Mouse (Mus musculus) hindbrain, embryonic 10.5 days (tissue): ENCODE measurements around the gene Disp3. TPM values are rescaled to one million over a fixed set of nuclear protein-coding genes. Genes with fewer than 3 reads are reported as not detected.

ENCODE experiments used
- DNase-seq: peaks from one replicate; pipeline ENCODE4 v3.0.0-alpha.2; 2017; ENCODE audit warnings: low spot score
- H3K27ac ChIP-seq: fragments of 300-500 bp; sonication (generic); 2 replicates; pipeline ENCODE4 v1.5.1; 2016; ENCODE audit warnings: mild to moderate bottlenecking, moderate library complexity
- H3K27me3 ChIP-seq: fragments of 300-500 bp; sonication (generic); 2 replicates; pipeline ENCODE4 v1.6.1; 2016; ENCODE audit warnings: mild to moderate bottlenecking; ENCODE audit not compliant: poor library complexity, insufficient read depth, severe bottlenecking
- H3K36me3 ChIP-seq: fragments of 300-500 bp; sonication (generic); 2 replicates; pipeline ENCODE4 v1.6.1; 2016; ENCODE audit warnings: mild to moderate bottlenecking, moderate library complexity
- H3K4me1 ChIP-seq: fragments of 300-500 bp; sonication (generic); replicated peaks from 2 replicates; pipeline ENCODE4 v1.6.1; 2016; ENCODE audit warnings: mild to moderate bottlenecking
- H3K4me3 ChIP-seq: fragments of 300-500 bp; sonication (generic); 2 replicates; pipeline ENCODE4 v1.5.1; 2016; ENCODE audit warnings: mild to moderate bottlenecking, moderate library complexity
- H3K9me3 ChIP-seq: fragments of 300-500 bp; sonication (generic); 2 replicates; pipeline ENCODE4 v1.6.1; 2016; ENCODE audit warnings: mild to moderate bottlenecking, moderate library complexity
- WGBS: fragments of 180-500 bp; shearing (Covaris S2); methylation state at CpG from one replicate; pipeline ENCODE4 v1.1.7; 2016; 5-methylcytosine and 5-hydroxymethylcytosine counted together
- polyA plus RNA-seq: library from polyadenylated mRNA; unstranded; fragments of >200 nt; fragmentation: Nextera tagmentation; extraction: Ambion mirVana; gene quantifications from 2 replicates; pipeline ENCODE4 v1.2.1, GENCODE M21; 2016

The Disp3 gene
- polyA plus RNA-seq, 1 experiment from 2014 or later: 10.7 TPM

GRCm38 (mm10) chr4:148238218-148238617, 49.5 kb downstream of the Disp3 start:
- 59% methylated on average over 9 of the region's 9 CpGs for WGBS
- H3K9me3 ChIP-seq: no peaks in the 10 kb centered on the region
- peaks cover 41% of the 10 kb centered on the region for H3K4me1 ChIP-seq
- H3K4me3 ChIP-seq: no peak overlapping the region
- no peak for DNase-seq
- peaks cover 3% of the 10 kb centered on the region; the same call in 1 of the 2 replicates for H3K27me3 ChIP-seq
- peaks cover 23% of the 10 kb centered on the region for H3K36me3 ChIP-seq
- H3K27ac ChIP-seq: no peak overlapping the region

GRCm38 (mm10) chr4:148236664-148237063, 51.1 kb downstream of the Disp3 start:
- H3K4me3 ChIP-seq: no peak overlapping the region
- H3K36me3 ChIP-seq: peaks cover 10% of the 10 kb centered on the region; the same call in 1 of the 2 replicates
- DNase-seq: no peak
- peaks cover 45% of the 10 kb centered on the region for H3K4me1 ChIP-seq
- H3K27me3 ChIP-seq: peaks cover 3% of the 10 kb centered on the region; the same call in 1 of the 2 replicates
- 62% methylated on average over 8 of the region's 8 CpGs for WGBS
- H3K27ac ChIP-seq: no peak overlapping the region
- no peaks in the 10 kb centered on the region for H3K9me3 ChIP-seq

- Histone ChIP-seq H3K4me1 (peaks cover 21% of the 10 kb centered on the region), H3K36me3 (no peaks in the 10 kb centered on the region), H3K9me3 (no peaks in the 10 kb centered on the region), H3K4me3 (no peak overlapping the region), H3K27me3 (peaks cover 3% of the 10 kb centered on the region; the same call in 1 of the 2 replicates), H3K27ac (no peak overlapping the region)
- DNase-seq: no peak
- 87% methylated on average over 9 of the region's 9 CpGs for WGBS
These were observed 54.7 kb downstream of the Disp3 start for GRCm38 (mm10) chr4:148233061-148233460.

GRCm38 (mm10) chr4:148232615-148233014, 55.1 kb downstream of the Disp3 start:
- DNase-seq: no peak

GRCm38 (mm10) chr4:148232124-148232523, 55.6 kb downstream of the Disp3 start:
- no peak overlapping the region for H3K27ac ChIP-seq
- H3K9me3 ChIP-seq: no peaks in the 10 kb centered on the region
- WGBS: 74% methylated on average over 4 of the region's 4 CpGs
- no peak for DNase-seq
- no peaks in the 10 kb centered on the region for H3K36me3 ChIP-seq
- H3K4me3 ChIP-seq: no peak overlapping the region
- peaks cover 12% of the 10 kb centered on the region for H3K4me1 ChIP-seq
- peaks cover 3% of the 10 kb centered on the region; the same call in 1 of the 2 replicates for H3K27me3 ChIP-seq

More at GRCm38 (mm10) chr4:148232615-148233014, 55.1 kb downstream of the Disp3 start:
- Histone ChIP-seq H3K27ac (no peak overlapping the region), H3K9me3 (no peaks in the 10 kb centered on the region), H3K4me1 (peaks cover 16% of the 10 kb centered on the region), H3K4me3 (no peak overlapping the region), H3K36me3 (no peaks in the 10 kb centered on the region), H3K27me3 (peaks cover 3% of the 10 kb centered on the region; the same call in 1 of the 2 replicates)
- 64% methylated on average over 10 of the region's 10 CpGs for WGBS

GRCm38 (mm10) chr4:148229646-148230045, 58.1 kb downstream of the Disp3 start:
- peak; percentile 68 for DNase-seq
- Histone ChIP-seq H3K27ac (no peak overlapping the region), H3K27me3 (peaks cover 3% of the 10 kb centered on the region; the same call in 1 of the 2 replicates), H3K9me3 (no peaks in the 10 kb centered on the region), H3K36me3 (no peaks in the 10 kb centered on the region), H3K4me1 (peaks cover 10% of the 10 kb centered on the region), H3K4me3 (no peak overlapping the region)
- 10% methylated on average over 16 of the region's 16 CpGs for WGBS

- Histone ChIP-seq H3K27ac (no peak overlapping the region; the same call in 1 of the 2 replicates), H3K27me3 (peaks cover 44% of the 10 kb centered on the region), H3K4me3 (no peak overlapping the region), H3K9me3 (no peaks in the 10 kb centered on the region), H3K36me3 (no peaks in the 10 kb centered on the region), H3K4me1 (peaks cover 28% of the 10 kb centered on the region)
- no peak for DNase-seq
- 43% methylated on average over 10 of the region's 10 CpGs for WGBS
These were observed 64.8 kb downstream of the Disp3 start for GRCm38 (mm10) chr4:148222983-148223382.

- peaks cover 22% of the 10 kb centered on the region for H3K4me1 ChIP-seq
- no peak overlapping the region for H3K27ac ChIP-seq
- DNase-seq: no peak
- H3K4me3 ChIP-seq: no peak overlapping the region
- no peaks in the 10 kb centered on the region for H3K36me3 ChIP-seq
- H3K27me3 ChIP-seq: peaks cover 46% of the 10 kb centered on the region
- H3K9me3 ChIP-seq: no peaks in the 10 kb centered on the region
- whole genome bisulfite sequencing: 6% methylated on average over 10 of the region's 10 CpGs
These were observed 67.1 kb downstream of the Disp3 start for GRCm38 (mm10) chr4:148220656-148221055.

GRCm38 (mm10) chr4:148218238-148218637, 69.5 kb downstream of the Disp3 start:
- peaks cover 49% of the 10 kb centered on the region for H3K27me3 ChIP-seq

GRCm38 (mm10) chr4:148215264-148215900, 72.4 kb downstream of the Disp3 start:
- Histone ChIP-seq H3K4me1 (peaks cover 32% of the 10 kb centered on the region), H3K4me3 (no peak overlapping the region), H3K36me3 (no peaks in the 10 kb centered on the region), H3K27ac (no peak overlapping the region), H3K9me3 (no peaks in the 10 kb centered on the region), H3K27me3 (peaks cover 25% of the 10 kb centered on the region)
- no peak for DNase-seq
- WGBS: 53% methylated on average over 11 of the region's 11 CpGs

More at GRCm38 (mm10) chr4:148218238-148218637, 69.5 kb downstream of the Disp3 start:
- no peak for DNase-seq
- Histone ChIP-seq H3K9me3 (no peaks in the 10 kb centered on the region), H3K27ac (no peak overlapping the region), H3K4me3 (no peak overlapping the region), H3K36me3 (no peaks in the 10 kb centered on the region), H3K4me1 (peaks cover 41% of the 10 kb centered on the region)
- WGBS: 33% methylated on average over 10 of the region's 10 CpGs

GRCm38 (mm10) chr4:148214460-148215136, 73.2 kb downstream of the Disp3 start:
- H3K4me3 ChIP-seq: no peak overlapping the region
- no peak for DNase-seq
- H3K27me3 ChIP-seq: peaks cover 18% of the 10 kb centered on the region
- no peaks in the 10 kb centered on the region for H3K36me3 ChIP-seq
- peaks cover 31% of the 10 kb centered on the region for H3K4me1 ChIP-seq
- peak overlapping the region; percentile 53; the same call in 1 of the 2 replicates for H3K27ac ChIP-seq
- WGBS: 45% methylated on average over 5 of the region's 5 CpGs
- H3K9me3 ChIP-seq: no peaks in the 10 kb centered on the region

- H3K27me3 ChIP-seq: peaks cover 6% of the 10 kb centered on the region
- H3K4me3 ChIP-seq: no peak overlapping the region
- no peaks in the 10 kb centered on the region for H3K36me3 ChIP-seq
- 70% methylated on average over 6 of the region's 6 CpGs for WGBS
- H3K9me3 ChIP-seq: no peaks in the 10 kb centered on the region
- H3K4me1 ChIP-seq: peaks cover 25% of the 10 kb centered on the region
- no peak for DNase-seq
- H3K27ac ChIP-seq: no peak overlapping the region
These were observed 82.9 kb downstream of the Disp3 start for GRCm38 (mm10) chr4:148204873-148205232.
